Mouse (Mus musculus): Measurements from ENCODE around the gene Lrfn4.
A peak's percentile ranks its signal among the peaks of the same experiment; 100 is the strongest.
"Not testable (repeated sequence)": the region's sequence is repeated elsewhere in the genome, so short reads cannot be mapped to it uniquely, and the experiment has no call there.

Lrfn4 gene

GRCm38 (mm10) chr19:4612181-4612961 lies 3.1 kb downstream of the Lrfn4 start:
- DNase-seq (ENCODE audit: low read depth, low spot score) = no peak

DNA sequence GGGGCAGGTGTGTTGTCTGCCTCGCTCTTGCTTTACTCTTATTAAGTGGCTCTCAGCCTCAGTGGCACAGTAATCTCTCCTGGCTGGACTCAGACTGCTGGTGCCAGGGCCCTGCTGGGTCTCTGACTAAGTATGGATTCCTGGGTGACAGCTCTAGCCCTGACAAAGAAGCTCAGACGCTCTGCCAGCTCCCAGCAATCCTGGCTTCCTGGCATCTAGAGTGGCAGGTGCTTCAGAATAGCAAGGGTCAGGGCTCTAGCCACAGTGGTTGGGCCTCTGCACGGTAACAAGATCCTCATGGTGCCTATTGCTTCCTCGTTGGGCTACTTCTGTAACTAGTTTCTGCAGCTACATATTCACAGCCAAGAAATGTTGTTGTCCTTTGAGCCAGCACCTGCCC lies 5.4 kb downstream of the Lrfn4 start:
- no peak for DNase-seq (ENCODE audit: low read depth, low spot score)

- DNase-seq (ENCODE audit: low read depth, low spot score) = no peak
Measured at GRCm38 (mm10) chr19:4608511-4608910, 7.0 kb downstream of the Lrfn4 start.

DNA sequence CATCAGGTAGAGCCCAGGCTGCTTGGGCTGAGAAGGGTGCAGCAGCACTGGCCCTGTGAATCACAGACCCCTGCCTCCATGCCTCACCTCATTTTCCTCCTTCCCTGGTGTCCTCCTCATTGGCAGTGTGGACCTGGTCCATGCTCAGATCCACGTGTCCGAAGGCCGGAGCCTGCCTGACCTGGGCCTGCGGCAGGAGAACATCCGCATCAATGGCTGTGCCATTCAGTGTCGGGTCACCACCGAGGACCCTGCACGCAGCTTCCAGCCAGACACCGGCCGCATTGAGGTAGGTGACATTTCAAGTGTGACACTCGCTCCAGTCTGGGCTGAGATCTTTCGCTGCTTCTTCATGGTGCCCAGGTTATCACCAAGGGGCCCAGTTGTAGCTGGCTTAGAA lies 8.1 kb downstream of the Lrfn4 start:
- DNase-seq (ENCODE audit: low read depth, low spot score) = no peak

DNA sequence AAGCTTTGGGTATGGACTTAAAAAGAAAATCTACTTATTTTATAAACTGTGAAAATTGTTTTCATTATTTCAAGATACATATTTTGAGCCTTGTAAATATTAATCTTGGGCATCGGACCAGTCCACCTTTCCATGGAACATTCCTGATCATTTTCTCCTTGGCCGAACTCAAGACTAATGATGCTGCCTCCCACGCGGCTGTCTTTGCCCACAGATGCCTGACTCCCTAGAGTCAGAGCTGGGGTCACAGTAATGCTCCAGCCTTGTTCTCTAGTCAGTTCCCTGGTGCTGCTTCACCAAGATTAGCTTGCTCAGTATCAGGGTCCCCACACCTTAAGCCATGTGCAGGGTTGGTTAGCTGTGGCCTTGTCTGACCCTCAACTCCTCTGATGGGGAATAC lies 9.8 kb downstream of the Lrfn4 start:
- no peak for DNase-seq (ENCODE audit: low read depth, low spot score)

DNA sequence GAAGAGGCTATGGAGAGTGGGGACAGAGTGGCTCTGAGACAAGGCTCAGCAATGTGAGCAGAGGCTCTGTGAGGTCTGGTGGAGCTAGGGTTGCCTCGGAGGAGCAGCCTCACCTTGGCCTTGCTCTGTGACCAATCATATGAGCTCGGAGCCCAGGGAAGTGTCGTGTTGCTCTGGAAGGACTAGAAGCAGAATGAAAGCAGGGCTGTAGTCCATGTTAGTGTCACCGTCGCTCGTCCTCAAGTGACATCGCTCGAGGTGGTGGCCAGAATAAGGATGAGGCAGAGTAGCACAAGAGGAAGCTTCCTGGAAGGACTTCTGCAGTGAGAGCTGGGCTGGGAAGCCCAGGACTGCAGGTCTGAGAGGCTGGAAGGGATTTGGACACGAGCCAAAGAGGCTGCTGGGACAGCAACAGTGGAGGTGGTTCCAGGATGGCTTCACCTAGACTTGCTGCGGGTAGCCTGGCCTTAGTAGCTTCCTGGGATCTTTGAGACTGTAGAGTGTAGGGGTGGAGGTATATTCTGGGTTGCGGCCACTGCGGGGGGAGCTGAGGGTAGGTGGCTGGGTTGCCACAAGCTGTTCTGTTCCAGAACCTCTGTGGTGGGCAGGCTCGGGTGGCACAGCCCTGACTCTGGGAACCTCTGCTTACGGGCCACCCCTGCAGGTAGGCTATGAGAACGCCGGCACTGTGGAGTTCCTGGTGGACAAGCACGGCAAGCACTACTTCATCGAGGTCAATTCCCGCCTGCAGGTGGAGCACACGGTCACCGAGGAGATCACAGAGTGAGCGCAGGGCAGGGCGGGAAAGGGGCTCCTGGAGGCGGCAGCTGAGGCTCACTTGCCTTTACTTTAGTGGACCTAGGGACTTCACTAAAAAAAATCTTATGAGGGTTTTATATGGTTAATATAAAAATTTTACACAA lies 11.4 kb downstream of the Lrfn4 start:
- DNase-seq (ENCODE audit: low read depth, low spot score) = peak; percentile 40

DNA sequence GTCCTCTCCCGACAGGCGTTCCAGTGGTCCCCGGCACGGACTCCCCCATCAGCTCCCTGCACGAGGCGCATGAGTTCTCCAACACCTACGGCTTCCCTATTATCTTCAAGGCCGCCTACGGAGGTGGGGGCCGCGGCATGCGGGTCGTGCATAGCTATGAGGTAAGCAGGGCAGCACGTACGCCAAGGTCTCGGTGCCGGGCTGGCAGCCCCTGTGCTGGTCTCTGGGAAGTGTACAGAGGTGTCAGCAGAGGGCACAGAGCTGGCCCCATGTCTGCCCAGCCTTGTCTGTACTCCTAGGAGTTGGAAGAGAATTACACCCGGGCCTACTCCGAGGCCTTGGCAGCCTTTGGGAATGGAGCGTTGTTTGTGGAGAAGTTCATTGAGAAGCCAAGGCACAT lies 13.0 kb downstream of the Lrfn4 start:
- no peak for DNase-seq (ENCODE audit: low read depth, low spot score)

- no peak for DNase-seq (ENCODE audit: low read depth, low spot score)
Measured at GRCm38 (mm10) chr19:4596071-4596470, 19.4 kb downstream of the Lrfn4 start.

- no peak for DNase-seq (ENCODE audit: low read depth, low spot score)
Measured at GRCm38 (mm10) chr19:4593792-4594522, 21.5 kb downstream of the Lrfn4 start.

- DNase-seq (ENCODE audit: low read depth, low spot score) = peak; percentile 60
Measured at GRCm38 (mm10) chr19:4590025-4590424, 25.4 kb downstream of the Lrfn4 start.

- DNase-seq (ENCODE audit: low read depth, low spot score) = peak; percentile 48
Measured at GRCm38 (mm10) chr19:4589081-4589480, 26.4 kb downstream of the Lrfn4 start.

GRCm38 (mm10) chr19:4588430-4588829 lies 27.0 kb downstream of the Lrfn4 start:
- DNase-seq (ENCODE audit: low read depth, low spot score) = no peak

GRCm38 (mm10) chr19:4587426-4587825 lies 28.0 kb downstream of the Lrfn4 start:
- peak; percentile 84 for DNase-seq (ENCODE audit: low read depth, low spot score)

- not testable (repeated sequence) for DNase-seq (ENCODE audit: low read depth, low spot score)
Measured at GRCm38 (mm10) chr19:4586783-4587182, 28.7 kb downstream of the Lrfn4 start.

DNA sequence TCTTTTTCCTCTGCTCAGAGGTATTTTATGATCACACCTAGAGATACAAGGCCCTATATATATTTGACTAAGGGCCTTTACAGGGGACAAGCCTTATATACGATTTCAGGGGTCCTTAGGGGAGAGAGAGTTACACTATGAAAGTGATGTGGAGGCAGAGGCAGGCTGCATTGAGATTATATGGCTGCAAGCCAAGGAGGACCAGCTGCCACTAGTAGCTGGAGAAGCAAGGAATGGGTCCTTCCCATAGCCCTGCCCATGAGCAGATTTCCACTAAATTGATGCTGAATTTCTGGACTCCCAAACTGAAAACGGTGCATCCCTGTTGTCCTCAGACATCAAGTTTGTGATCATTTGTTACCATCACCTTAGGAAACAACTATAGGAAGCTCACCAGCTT lies 31.6 kb downstream of the Lrfn4 start:
- DNase-seq (ENCODE audit: low read depth, low spot score) = no peak

GRCm38 (mm10) chr19:4579296-4579695 lies 36.2 kb downstream of the Lrfn4 start:
- DNase-seq (ENCODE audit: low read depth, low spot score) = no peak

DNA sequence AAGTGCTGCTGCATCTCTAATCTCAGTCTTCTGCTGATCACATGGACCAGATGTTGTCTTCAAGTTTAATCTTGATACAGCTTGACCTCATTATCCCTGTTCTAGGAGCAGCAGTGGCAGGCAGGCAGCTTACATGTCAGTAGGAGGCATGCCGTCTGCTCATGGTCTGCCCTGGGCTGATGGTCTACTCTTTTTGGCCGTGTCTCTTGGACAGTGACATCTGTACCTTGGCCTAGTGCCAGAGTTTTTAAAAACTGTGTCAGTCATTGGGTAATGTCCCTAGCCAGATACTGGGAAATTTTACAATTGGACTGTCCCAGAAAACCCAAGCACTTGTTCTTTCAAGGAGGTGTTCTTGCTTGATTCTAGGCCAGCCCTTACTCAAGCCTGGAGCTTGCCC lies 36.7 kb downstream of the Lrfn4 start:
- peak; percentile 83 for DNase-seq (ENCODE audit: low read depth, low spot score)

DNA sequence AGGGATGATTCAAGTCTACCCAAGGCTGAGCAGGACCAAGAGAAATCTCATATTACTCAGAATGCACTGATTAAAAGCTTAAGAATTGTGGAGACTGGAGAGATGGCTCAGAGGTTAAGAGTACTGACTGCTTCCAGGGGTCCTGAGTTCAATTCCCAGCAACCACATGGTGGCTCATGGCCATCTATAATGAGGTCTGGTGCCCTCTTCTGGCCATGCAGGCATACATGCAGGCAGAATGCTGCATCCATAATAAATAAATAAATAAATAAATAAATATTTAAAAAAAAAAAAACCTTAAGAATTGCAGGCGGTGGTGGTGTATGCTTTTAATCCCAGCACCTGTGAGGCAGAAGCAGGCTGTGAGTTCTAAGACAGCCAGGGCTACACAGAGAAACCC lies 42.2 kb downstream of the Lrfn4 start:
- no peak for DNase-seq (ENCODE audit: low read depth, low spot score)

DNA sequence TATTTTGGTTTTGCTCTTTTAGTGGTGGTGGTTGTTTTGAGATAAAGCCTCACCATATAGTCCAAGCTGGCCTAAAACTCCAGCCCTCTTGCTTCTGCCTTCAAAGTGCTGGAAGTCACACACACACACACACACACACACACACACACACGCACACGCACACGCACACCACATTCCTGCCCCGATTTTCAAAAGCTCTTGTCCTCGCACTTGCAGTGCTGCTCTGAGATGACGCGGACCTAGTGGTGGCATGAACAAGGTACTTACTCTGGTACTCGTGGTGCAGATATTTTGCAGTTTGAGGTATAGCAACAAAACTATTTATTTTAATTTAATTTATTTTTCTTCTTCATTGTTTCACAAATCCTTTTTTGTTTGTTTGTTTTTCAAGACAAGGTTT lies 43.0 kb downstream of the Lrfn4 start:
- DNase-seq (ENCODE audit: low read depth, low spot score) = no peak

DNA sequence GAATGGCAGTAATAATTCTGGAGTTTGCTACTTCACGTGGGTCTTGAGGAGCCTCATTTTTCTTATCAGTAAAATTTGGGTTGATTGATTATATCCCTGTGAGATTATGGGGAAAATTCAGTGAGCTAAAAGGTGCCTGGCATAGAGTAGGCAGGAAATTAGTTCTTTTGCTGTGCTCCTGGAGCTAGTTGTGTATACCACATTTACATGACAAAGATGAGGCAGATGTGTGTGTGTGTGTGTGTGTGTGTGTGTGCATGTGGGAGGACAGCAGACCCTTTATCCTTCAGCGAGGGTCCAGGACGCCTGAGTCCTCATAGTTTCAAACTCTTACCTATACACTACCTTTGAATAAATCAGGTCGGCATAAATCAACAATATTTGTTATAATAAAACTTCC lies 43.4 kb downstream of the Lrfn4 start:
- DNase-seq (ENCODE audit: low read depth, low spot score) = no peak

DNA sequence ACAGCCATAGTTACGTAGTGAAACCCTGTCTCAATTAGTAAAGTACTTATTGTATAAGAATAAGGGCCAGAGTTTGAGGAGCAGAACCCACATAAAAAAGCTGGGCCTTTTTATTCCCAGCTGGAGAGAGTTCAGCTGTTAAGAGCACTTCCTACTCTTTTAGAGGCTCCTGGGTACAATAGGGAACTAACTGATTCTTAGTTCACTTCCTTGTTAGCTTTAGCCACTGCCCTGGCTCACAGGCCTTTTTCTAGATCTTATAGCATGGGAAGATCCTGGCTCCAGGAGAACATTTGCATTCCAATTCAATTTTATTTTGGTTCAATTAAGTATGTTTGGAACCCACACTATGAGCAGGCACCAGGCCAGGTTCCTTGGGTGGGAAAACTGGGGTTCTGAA lies 43.8 kb downstream of the Lrfn4 start:
- DNase-seq (ENCODE audit: low read depth, low spot score) = no peak

GRCm38 (mm10) chr19:4570815-4571214 lies 44.7 kb downstream of the Lrfn4 start:
- DNase-seq (ENCODE audit: low read depth, low spot score) = no peak
